Mouse (Mus musculus) thymus, adult 2 months (tissue): ENCODE results near the gene Immp2l.

ENCODE experiments used
- CTCF ChIP-seq: fragments of 200-500 bp; IDR thresholded peaks from 2 replicates; pipeline ENCODE4 v1.5.1; 2012; ENCODE audit warnings: mild to moderate bottlenecking, control low read depth, low read length, moderate library complexity, borderline replicate concordance; ENCODE audit not compliant: control insufficient read depth, poor library complexity, insufficient read depth; ENCODE audit errors: extremely low read depth
- POLR2A ChIP-seq: fragments of 200-500 bp; IDR thresholded peaks from 2 replicates; pipeline ENCODE4 v1.6.1; 2012; ENCODE audit warnings: mild to moderate bottlenecking, low read length, control low read depth, moderate library complexity; ENCODE audit not compliant: control insufficient read depth, poor library complexity, insufficient read depth; ENCODE audit errors: extremely low read depth

DNA sequence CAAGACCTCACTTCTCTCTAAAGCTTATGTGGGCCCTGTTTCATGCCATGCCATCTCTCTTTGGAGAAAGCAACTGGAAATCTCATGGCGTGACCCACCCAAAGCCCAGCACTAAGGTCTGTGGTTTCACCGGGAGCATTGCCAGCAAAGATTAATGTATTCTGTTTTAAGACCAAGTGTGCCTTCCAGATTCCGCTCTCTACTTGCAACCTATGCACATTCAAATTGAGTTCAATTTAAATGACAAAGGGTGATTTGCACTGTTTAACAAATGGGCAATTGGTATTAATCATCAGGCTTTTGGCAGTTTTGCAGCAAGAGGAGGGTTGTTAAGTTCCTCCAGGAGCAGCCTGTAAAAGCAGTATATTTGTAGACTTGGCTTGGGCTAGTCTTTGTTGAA is 703.3 kb downstream of the Immp2l start:
- TF ChIP-seq CTCF (no peak), POLR2A (no peak)
